Mouse (Mus musculus) thymus, postnatal 14 days (tissue): ENCODE measurements around the gene Mbd4.

Source experiments
- DNase-seq: peaks from one replicate; pipeline ENCODE4 v3.0.0; 2021

The Mbd4 gene

GRCm38 (mm10) chr6:115856361-115856745, 3.2 kb upstream of the Mbd4 start:
- no peak for DNase-seq

DNA sequence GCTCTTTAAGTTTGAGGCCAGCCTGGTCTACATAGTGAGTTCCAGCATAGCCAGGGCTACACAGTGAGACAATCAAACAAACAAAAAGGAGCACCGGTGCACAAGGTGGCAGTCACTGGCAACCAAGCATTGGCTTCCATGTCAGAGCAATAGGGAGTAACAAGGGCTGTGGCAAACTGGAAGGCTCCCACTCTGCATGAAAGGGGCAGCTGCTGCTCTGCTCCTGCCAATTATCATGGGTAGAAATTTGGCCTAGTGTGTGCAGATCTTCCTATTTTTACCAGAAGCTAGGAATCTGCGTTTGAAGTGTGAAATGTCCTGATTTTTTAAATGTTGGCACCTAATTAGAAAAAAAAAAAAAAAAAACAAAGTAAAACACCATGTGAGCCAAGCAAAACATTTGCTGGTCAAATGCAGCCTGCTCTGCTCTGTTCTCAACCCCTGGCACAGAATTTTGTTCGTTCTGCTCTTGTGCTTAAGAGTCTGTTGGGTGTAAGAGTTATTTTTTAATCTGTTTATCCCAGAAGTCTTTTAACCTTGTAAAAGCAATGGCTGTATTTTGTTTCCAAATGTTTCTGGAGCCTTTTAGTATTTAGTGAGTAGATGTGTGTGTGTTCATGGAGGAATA, 2.7 kb upstream of the Mbd4 start:
- DNase-seq = no peak

- DNase-seq = peak; percentile 49
Observed at GRCm38 (mm10) chr6:115854432-115854831, 1.3 kb upstream of the Mbd4 start.

- DNase-seq = no peak
Observed at GRCm38 (mm10) chr6:115853985-115854384, 814 bp upstream of the Mbd4 start.

DNA sequence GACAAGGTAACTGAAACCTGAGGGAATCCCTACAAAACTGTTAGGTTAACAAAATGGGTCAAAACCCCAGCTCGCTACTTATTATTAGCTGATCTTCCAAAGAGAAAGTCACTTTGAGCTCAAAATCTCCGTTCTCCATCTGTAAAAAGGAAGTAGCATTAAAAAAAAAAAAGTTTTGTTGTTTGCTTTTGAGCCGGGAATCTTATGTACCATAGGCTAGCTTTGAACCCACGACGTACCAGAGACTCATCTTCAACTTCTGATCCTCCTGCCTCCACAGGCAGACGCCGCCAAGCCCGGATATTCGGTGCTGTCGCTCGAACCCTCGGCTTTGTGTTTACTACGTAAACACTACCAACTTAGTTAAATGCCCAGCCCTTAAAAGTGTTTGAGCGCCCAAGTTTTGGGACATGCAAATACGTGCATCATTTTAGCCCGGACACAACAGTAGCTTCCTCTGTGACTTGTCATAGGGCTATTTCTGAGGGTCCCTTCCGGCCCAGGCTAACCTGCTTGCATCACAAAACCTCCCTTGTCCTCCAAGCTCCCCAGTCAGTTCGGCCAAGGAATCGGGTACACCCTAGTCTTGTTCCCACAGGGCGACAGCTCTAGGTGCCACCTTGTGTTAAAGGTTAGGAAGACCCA, 603 bp downstream of the Mbd4 start:
- peak; percentile 42 for DNase-seq

- DNase-seq = no peak
Observed at GRCm38 (mm10) chr6:115848598-115849304, 4.4 kb downstream of the Mbd4 start.

GRCm38 (mm10) chr6:115846640-115847411, 6.3 kb downstream of the Mbd4 start:
- peak; percentile 82 for DNase-seq

DNA sequence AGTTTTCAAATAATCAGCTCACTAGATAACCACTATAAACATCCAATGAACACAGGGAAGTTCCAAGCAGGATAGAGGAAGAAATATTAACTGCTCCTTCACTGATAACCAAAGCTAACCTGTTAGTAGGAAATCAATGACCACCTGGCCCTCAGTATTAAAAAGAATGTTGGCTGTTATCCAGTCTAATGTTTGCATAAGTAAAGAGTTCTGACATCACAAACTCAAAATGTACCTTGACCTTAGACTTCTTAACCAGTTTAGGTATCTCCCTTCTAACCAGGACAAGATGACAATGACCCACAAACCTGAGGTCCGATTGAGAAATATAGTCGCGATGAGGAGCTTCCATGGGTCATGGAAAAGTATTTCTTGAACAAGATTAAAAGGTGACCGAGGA, 8.2 kb downstream of the Mbd4 start:
- no peak for DNase-seq

DNA sequence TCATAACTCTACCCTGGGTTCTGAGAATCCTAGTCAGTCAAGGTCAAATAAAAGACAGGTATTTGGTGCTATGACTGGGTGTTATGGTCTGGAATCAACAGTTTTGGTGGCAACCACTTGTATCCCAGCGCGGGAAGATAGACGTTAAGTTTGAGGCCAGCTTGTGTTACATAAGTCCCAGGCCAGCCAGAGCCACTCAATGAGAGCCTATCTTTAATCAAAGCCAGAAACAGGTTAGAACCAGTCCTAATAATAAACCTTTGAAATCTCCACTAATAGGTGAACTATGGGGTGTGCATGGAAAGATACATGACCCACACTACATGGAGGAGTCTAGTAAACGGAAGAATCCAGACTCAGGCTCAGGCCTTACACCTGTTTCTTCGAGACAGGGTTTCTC, 14.4 kb downstream of the Mbd4 start:
- no peak for DNase-seq

DNA sequence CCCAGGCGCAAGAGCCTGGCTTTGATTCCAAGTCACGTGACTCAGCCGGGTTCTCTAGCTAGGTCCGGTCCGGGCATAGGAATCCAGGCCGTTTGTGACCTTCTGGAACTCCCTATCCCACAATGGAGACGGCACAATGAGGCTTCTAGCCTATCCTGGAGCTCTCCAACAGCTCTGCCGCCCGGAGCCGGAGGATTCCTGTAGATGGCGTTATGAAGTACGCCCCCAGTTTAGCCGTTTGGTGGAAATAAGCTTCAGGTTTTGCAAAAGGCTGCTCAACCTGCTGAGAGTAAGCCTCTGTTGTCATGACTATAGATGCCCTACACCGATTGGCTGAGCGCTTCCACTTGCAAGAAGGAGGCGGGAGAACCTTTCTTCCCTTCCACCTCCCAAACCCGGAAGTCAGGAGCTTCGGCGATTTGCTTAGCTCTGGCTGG, 15.0 kb downstream of the Mbd4 start, which contains the start of gene Efcab12:
TSS of gene Efcab12 (minus strand) at position 252 of the 437 bp plus-strand sequence.
- peak; percentile 79 for DNase-seq

DNA sequence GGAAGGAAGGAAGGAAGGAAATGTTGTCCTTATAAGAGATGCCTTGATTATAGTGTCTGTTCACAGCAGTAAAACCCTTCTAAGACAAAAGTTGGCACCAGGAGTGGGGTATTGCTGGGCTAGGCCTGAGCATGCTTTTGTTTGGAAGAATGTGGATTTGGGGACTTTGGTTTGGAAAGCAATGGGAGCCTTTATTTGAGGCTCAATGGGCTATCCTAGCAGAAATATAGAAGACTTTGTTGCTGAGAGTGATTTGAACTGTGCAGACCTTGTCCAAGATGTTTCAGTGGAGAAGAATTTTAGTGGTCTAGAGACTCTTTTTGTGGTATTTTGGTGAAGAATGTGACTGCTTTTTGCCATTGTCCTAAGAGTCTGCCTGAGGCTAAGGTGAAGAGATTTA, 19.3 kb downstream of the Mbd4 start:
- no peak for DNase-seq

- no peak for DNase-seq
Observed at GRCm38 (mm10) chr6:115832152-115832850, 20.9 kb downstream of the Mbd4 start.

GRCm38 (mm10) chr6:115830779-115831601, 22.2 kb downstream of the Mbd4 start:
- DNase-seq = no peak

DNA sequence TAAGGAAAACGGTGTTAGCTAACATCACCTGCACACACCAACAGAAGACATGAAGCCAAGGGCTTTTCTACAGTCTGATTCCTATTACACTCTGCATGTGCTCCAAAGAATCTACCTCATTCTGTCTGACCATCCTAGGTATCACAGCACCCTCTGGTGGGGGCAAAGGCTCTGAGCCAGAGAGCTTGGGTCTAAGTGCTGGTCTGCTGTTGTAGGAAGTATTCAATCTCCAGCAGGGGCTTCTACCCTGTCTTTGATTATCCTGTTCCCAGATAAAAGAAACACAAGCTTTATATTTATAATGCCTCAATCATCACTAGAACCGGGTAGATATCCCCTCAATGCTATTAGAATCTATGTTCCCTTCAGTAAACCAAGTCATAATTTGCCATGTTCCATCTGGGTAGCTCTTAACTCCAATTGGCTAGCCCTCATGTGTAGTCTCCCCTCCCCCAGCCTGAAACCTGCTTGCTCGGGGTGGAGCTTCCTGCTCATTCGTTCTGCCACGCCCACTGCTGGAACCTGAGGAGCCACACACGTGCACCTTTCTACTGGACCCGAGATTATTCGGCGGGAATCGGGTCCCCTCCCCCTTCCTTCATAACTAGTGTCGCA, 29.2 kb downstream of the Mbd4 start:
- peak; percentile 84 for DNase-seq

DNA sequence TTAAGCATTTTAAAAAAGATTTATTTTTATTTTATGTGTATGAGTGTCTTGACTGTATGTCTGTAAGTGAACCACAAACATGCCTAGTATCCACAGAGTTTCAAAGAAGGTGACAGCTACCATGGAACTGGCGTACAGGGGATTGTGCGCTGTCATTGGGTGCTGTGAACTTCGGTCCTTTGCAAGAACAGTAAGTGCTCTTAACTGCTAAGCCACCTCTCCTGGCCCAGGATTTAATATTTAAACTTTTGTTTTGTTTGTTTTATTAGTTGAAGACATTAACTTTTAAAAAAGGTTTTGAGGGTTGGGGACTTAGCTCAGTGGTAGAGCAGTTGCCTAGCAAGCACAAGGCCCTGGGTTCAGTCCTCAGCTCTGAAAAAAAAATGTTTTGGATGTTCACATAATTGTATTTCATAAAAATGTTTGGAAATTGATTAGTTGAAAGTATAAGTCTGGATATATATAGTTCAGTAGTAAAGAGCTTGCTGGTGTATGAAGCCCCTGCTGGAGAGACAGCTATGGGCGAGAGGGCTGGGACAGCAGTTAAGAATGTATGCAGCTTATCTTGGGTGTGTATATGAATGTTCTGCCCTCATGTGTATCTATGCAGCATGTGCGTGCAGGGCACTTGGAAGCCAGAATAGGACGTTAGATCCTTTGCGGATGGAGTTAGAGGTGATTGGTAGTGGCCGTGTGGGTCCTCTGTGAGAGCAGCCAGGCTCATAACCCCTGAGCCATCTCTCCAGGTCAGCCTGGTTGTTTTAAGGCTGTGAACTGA, 31.8 kb downstream of the Mbd4 start:
- DNase-seq = no peak

- no peak for DNase-seq
Observed at GRCm38 (mm10) chr6:115818129-115818528, 35.0 kb downstream of the Mbd4 start.

DNA sequence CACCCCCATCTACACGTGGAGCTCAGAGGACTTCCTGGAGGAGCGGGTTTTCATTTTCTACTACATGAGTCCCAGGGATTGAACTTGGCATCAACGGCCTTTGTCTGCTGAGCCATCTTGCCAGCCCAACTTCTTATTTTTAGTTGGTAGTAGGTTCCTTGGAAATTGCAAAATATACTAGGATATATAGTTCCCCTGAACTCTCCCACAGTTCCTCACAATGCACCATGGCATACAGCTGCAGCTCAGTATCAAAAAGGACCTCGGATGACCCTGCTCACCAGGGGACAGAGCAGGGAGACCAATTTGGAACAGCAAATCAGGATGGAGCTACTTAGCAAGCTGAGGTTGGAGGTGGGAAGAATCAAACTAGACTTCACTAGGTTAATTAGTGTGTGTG, 38.1 kb downstream of the Mbd4 start:
- DNase-seq = no peak

GRCm38 (mm10) chr6:115814104-115814503, 39.1 kb downstream of the Mbd4 start:
- peak; percentile 60 for DNase-seq

- DNase-seq = no peak
Observed at GRCm38 (mm10) chr6:115811606-115812005, 41.6 kb downstream of the Mbd4 start.

GRCm38 (mm10) chr6:115808488-115809231, 44.5 kb downstream of the Mbd4 start, which contains the start of gene Rpl32:
Gene Rpl32, minus strand, starts transcription at chr6:115808747.
- DNase-seq = peak; percentile 88
